Mouse (Mus musculus): Measurements from ENCODE around the gene Prf1. TPM values are rescaled to one million over a fixed set of nuclear protein-coding genes. Genes with fewer than 3 reads are reported as not detected.

Prf1 gene
- polyA plus RNA-seq, 1 experiment, result not detected

DNA sequence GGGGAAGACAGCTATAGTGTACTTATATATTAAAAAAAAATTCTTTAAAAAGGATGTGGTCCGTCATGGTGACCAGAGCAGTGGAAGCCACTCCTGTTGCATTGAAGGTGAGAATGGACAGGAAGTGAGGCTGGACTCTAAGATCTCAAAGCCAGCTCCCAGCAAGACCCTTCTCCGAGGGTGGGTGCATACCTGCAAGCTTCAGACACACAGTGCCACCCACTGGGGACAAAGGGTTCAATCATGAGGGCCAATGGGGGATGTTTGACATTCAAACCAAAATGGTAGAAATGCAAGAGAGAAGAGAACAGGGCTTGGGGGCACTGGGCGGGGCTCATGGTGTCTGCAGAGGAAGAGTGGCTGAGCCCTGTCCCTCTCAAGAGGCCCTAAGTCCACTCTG is 20.9 kb downstream of the Prf1 start:
- no peak overlapping the region for H3K4me3 ChIP-seq (ENCODE audit: insufficient read depth, poor library complexity, severe bottlenecking)
- no peak overlapping the region for H3ac ChIP-seq (ENCODE audit: control insufficient read depth, insufficient read length, low read depth)
- no peaks in the 10 kb centered on the region for H3K27me3 ChIP-seq (ENCODE audit: control insufficient read depth, insufficient read depth, insufficient read length)
- H3K79me3 ChIP-seq (ENCODE audit: low read depth), result no peaks in the 10 kb centered on the region
- no peak for TF ChIP-seq USF1 (IDR thresholded peaks at IDR 0.05; ENCODE audit: low read depth)
- no peak for TF ChIP-seq FOSL1 (IDR thresholded peaks at IDR 0.05; ENCODE audit: insufficient read depth, low read length, poor library complexity, severe bottlenecking)
- TF ChIP-seq CTCF (IDR thresholded peaks at IDR 0.05; ENCODE audit: control insufficient read depth, insufficient read depth, insufficient read length), result no peak
- TF ChIP-seq MAX (IDR thresholded peaks at IDR 0.05), result no peak
- no peak for TF ChIP-seq MYOG (IDR thresholded peaks at IDR 0.05; ENCODE audit: control insufficient read depth, extremely low read depth, insufficient read length)
- no peak for TF ChIP-seq CEBPB (IDR thresholded peaks at IDR 0.05; ENCODE audit: low read depth)
- no peak for TF ChIP-seq MYOD1 (IDR thresholded peaks at IDR 0.05; ENCODE audit: control insufficient read depth, insufficient read length, low read depth)
- H3K79me2 ChIP-seq (ENCODE audit: control insufficient read depth, insufficient read depth), result no peaks in the 10 kb centered on the region
- no peaks in the 10 kb centered on the region for H3K36me3 ChIP-seq (ENCODE audit: control insufficient read depth, insufficient read depth)

DNA sequence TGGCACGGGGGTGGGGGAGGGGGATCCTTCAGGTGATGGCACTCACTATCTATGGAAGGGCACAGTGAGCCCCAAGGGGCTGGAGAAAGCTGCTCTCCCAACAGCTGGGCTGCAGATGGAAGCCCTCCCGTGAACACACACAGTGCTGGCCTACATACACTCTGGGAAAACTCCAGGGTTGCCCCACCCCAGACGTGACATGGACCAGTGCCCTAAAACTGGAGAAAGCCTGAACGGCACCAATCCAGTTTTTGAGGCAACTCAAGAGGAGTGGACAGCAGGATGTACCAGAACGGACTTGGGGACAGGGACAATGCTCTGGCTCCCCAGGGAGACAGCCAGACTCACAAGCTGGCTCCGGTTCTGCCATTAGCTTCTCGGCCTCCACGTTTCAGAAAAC is 27.1 kb downstream of the Prf1 start:
- H3K36me3 ChIP-seq (ENCODE audit: control insufficient read depth, insufficient read depth), result no peaks in the 10 kb centered on the region
- no peaks in the 10 kb centered on the region for H3K27me3 ChIP-seq (ENCODE audit: control insufficient read depth, insufficient read depth, insufficient read length)
- H3K4me3 ChIP-seq (ENCODE audit: insufficient read depth, poor library complexity, severe bottlenecking), result no peak overlapping the region
- no peak overlapping the region for H3ac ChIP-seq (ENCODE audit: control insufficient read depth, insufficient read length, low read depth)
- no peaks in the 10 kb centered on the region for H3K79me3 ChIP-seq (ENCODE audit: low read depth)
- no peaks in the 10 kb centered on the region for H3K79me2 ChIP-seq (ENCODE audit: control insufficient read depth, insufficient read depth)
- TF ChIP-seq FOSL1 (IDR thresholded peaks at IDR 0.05; ENCODE audit: insufficient read depth, low read length, poor library complexity, severe bottlenecking) (no peak), CEBPB (IDR thresholded peaks at IDR 0.05; ENCODE audit: low read depth) (no peak), MAX (IDR thresholded peaks at IDR 0.05) (no peak), CTCF (IDR thresholded peaks at IDR 0.05; ENCODE audit: control insufficient read depth, insufficient read depth, insufficient read length) (no peak), USF1 (IDR thresholded peaks at IDR 0.05; ENCODE audit: low read depth) (no peak), MYOG (IDR thresholded peaks at IDR 0.05; ENCODE audit: control insufficient read depth, extremely low read depth, insufficient read length) (no peak), MYOD1 (IDR thresholded peaks at IDR 0.05; ENCODE audit: control insufficient read depth, insufficient read length, low read depth) (no peak)

DNA sequence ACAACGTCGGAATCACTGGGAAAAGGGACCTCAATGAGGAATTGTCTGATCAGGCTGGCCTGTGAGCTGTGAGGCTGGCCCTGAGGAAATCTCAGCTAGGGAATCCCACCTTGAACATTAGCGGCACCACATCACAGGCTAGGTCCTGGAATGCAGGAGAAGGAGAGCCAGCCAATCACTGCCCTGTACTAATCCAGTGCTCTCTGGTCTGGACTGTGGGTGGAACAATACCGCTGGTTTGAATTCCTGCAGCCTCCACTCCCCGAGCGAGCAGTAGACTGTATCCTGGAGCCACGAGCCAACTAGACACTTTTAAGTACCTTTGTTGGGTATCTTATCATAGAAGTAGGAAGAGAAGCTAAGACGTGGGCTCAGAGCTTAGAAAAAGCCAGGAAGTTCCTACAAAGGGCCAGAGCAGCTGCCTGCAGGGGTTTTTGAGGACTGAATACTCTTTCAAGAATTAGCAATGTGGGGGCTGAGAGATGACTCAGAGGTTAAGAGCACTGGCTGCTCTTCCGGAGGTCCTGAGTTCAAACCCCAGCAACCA is 28.2 kb downstream of the Prf1 start:
- no peaks in the 10 kb centered on the region for H3K27me3 ChIP-seq (ENCODE audit: control insufficient read depth, insufficient read depth, insufficient read length)
- H3K4me3 ChIP-seq (ENCODE audit: insufficient read depth, poor library complexity, severe bottlenecking), result no peak overlapping the region
- no peaks in the 10 kb centered on the region for H3K79me2 ChIP-seq (ENCODE audit: control insufficient read depth, insufficient read depth)
- H3ac ChIP-seq (ENCODE audit: control insufficient read depth, insufficient read length, low read depth), result no peak overlapping the region
- TF ChIP-seq CEBPB (IDR thresholded peaks at IDR 0.05; ENCODE audit: low read depth), result no peak
- no peak for TF ChIP-seq CTCF (IDR thresholded peaks at IDR 0.05; ENCODE audit: control insufficient read depth, insufficient read depth, insufficient read length)
- TF ChIP-seq FOSL1 (IDR thresholded peaks at IDR 0.05; ENCODE audit: insufficient read depth, low read length, poor library complexity, severe bottlenecking), result no peak
- TF ChIP-seq USF1 (IDR thresholded peaks at IDR 0.05; ENCODE audit: low read depth), result no peak
- TF ChIP-seq MAX (IDR thresholded peaks at IDR 0.05), result no peak
- TF ChIP-seq MYOG (IDR thresholded peaks at IDR 0.05; ENCODE audit: control insufficient read depth, extremely low read depth, insufficient read length), result no peak
- TF ChIP-seq MYOD1 (IDR thresholded peaks at IDR 0.05; ENCODE audit: control insufficient read depth, insufficient read length, low read depth), result no peak
- no peaks in the 10 kb centered on the region for H3K36me3 ChIP-seq (ENCODE audit: control insufficient read depth, insufficient read depth)
- no peaks in the 10 kb centered on the region for H3K79me3 ChIP-seq (ENCODE audit: low read depth)

DNA sequence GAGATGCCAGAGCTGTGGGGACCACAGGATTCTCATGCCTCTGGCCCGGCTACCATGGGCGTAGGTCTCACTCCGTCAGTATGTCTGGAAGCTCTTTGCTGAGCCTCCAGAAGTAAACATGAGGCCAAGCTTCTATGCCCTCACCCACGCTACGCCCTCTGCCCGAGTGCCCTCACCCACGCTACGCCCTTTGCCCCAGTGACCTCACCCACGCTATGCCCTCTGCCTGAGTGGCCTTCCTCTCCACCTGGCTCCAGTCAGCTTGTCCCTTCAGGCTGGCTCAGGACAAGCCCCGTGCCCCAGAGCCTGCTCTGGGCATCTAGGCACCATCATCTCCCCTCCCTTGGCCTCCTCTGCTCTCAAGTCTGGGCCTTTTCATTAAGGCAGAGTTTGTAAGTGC is 29.9 kb downstream of the Prf1 start:
- Histone ChIP-seq H3K4me3 (ENCODE audit: insufficient read depth, poor library complexity, severe bottlenecking) (no peak overlapping the region), H3K27me3 (ENCODE audit: control insufficient read depth, insufficient read depth, insufficient read length) (no peaks in the 10 kb centered on the region), H3K79me3 (ENCODE audit: low read depth) (no peaks in the 10 kb centered on the region), H3K36me3 (ENCODE audit: control insufficient read depth, insufficient read depth) (no peaks in the 10 kb centered on the region), H3K79me2 (ENCODE audit: control insufficient read depth, insufficient read depth) (no peaks in the 10 kb centered on the region), H3ac (ENCODE audit: control insufficient read depth, insufficient read length, low read depth) (no peak overlapping the region)
- TF ChIP-seq CTCF (IDR thresholded peaks at IDR 0.05; ENCODE audit: control insufficient read depth, insufficient read depth, insufficient read length) (no peak), MYOG (IDR thresholded peaks at IDR 0.05; ENCODE audit: control insufficient read depth, extremely low read depth, insufficient read length) (no peak), MYOD1 (IDR thresholded peaks at IDR 0.05; ENCODE audit: control insufficient read depth, insufficient read length, low read depth) (no peak), CEBPB (IDR thresholded peaks at IDR 0.05; ENCODE audit: low read depth) (no peak), USF1 (IDR thresholded peaks at IDR 0.05; ENCODE audit: low read depth) (no peak), MAX (IDR thresholded peaks at IDR 0.05) (no peak), FOSL1 (IDR thresholded peaks at IDR 0.05; ENCODE audit: insufficient read depth, low read length, poor library complexity, severe bottlenecking) (no peak)

DNA sequence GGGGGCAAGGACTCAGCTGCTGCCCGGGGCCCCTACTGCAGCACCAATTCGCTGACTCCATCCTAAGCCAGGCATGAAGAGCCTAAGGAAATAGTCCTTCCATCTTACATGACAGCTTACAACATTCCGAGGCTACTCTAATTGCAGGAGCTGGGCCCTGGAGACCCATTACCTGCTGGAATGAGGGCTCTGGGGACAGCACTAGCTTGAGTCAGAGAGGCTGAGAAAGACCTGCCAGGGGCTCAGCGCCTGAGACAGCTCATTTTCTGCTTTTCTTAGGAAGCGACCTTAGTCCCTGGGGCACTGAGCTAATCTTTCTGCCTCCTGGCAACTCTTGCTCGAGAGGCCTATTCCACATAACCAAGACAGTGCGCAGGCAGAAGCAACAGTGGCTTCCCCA is 31.3 kb downstream of the Prf1 start:
- Histone ChIP-seq H3K27me3 (ENCODE audit: control insufficient read depth, insufficient read depth, insufficient read length) (no peaks in the 10 kb centered on the region), H3K79me2 (ENCODE audit: control insufficient read depth, insufficient read depth) (no peaks in the 10 kb centered on the region), H3K4me3 (ENCODE audit: insufficient read depth, poor library complexity, severe bottlenecking) (no peak overlapping the region), H3ac (ENCODE audit: control insufficient read depth, insufficient read length, low read depth) (no peak overlapping the region), H3K79me3 (ENCODE audit: low read depth) (no peaks in the 10 kb centered on the region), H3K36me3 (ENCODE audit: control insufficient read depth, insufficient read depth) (no peaks in the 10 kb centered on the region)
- TF ChIP-seq MYOG (IDR thresholded peaks at IDR 0.05; ENCODE audit: control insufficient read depth, extremely low read depth, insufficient read length), result no peak
- no peak for TF ChIP-seq CEBPB (IDR thresholded peaks at IDR 0.05; ENCODE audit: low read depth)
- TF ChIP-seq CTCF (IDR thresholded peaks at IDR 0.05; ENCODE audit: control insufficient read depth, insufficient read depth, insufficient read length), result no peak
- no peak for TF ChIP-seq USF1 (IDR thresholded peaks at IDR 0.05; ENCODE audit: low read depth)
- no peak for TF ChIP-seq MAX (IDR thresholded peaks at IDR 0.05)
- no peak for TF ChIP-seq FOSL1 (IDR thresholded peaks at IDR 0.05; ENCODE audit: insufficient read depth, low read length, poor library complexity, severe bottlenecking)
- TF ChIP-seq MYOD1 (IDR thresholded peaks at IDR 0.05; ENCODE audit: control insufficient read depth, insufficient read length, low read depth), result no peak
